Mouse (Mus musculus): ENCODE results near the gene Cers6. TPM values are rescaled to one million over a fixed set of nuclear protein-coding genes. Genes with fewer than 3 reads are reported as not detected.

Gene Cers6
- polyA plus RNA-seq, 1 experiment = 10.2 TPM

- no peak for TF ChIP-seq GATA1 (IDR thresholded peaks at IDR 0.05; ENCODE audit: low read length)
These were observed 276.3 kb downstream of the Cers6 start for GRCm38 (mm10) chr2:69137406-69138084.

DNA sequence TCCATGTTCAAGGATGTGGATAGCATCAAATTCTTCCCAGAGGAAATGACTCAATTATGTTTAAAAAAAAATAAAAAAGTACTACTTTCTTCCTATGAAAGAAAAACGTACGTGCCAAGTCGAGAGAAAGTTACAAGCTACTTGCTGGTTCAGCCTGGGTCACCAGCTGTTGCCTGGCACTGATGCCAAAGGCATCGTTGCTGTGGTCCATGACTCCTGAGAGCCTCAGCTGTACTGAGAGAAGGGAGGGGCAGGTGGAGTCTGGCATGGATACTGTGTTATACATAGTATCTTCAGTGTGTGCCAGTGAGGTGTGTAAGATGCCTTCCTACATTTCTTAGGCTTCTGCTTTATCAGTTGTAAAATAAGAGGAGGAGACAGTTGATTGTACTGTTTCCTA is 277.5 kb downstream of the Cers6 start:
- no peak for TF ChIP-seq GATA1 (IDR thresholded peaks at IDR 0.05; ENCODE audit: low read length)

GRCm38 (mm10) chr2:69140215-69140614 is 279.0 kb downstream of the Cers6 start:
- no peak for TF ChIP-seq GATA1 (IDR thresholded peaks at IDR 0.05; ENCODE audit: low read length)

GRCm38 (mm10) chr2:69140816-69141215 is 279.6 kb downstream of the Cers6 start:
- no peak for TF ChIP-seq GATA1 (IDR thresholded peaks at IDR 0.05; ENCODE audit: low read length)

GRCm38 (mm10) chr2:69148691-69149090 is 287.4 kb downstream of the Cers6 start:
- no peak for TF ChIP-seq GATA1 (IDR thresholded peaks at IDR 0.05; ENCODE audit: low read length)

DNA sequence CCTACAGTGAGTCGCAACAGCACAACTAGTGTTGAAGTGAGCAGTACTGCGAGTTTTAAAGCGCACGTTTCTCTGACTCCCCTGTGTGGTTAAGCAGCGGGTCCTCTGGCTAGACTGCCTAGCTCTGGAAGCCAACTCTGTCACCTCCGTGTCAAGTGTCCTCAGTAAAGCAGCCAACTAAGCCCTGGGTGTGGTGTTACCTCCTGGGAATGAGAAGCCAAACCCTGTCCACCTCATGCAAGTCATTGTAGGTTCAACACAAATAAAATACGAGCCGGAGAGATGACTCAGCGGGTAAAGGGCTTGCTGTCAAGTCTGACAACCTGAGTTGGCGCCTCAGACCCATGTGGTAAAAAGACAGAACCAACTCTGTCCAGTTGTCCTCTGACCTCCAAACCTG is 287.9 kb downstream of the Cers6 start:
- TF ChIP-seq GATA1 (IDR thresholded peaks at IDR 0.05; ENCODE audit: low read length) = no peak

GRCm38 (mm10) chr2:69150841-69151240 is 289.6 kb downstream of the Cers6 start:
- TF ChIP-seq GATA1 (IDR thresholded peaks at IDR 0.05; ENCODE audit: low read length) = no peak

DNA sequence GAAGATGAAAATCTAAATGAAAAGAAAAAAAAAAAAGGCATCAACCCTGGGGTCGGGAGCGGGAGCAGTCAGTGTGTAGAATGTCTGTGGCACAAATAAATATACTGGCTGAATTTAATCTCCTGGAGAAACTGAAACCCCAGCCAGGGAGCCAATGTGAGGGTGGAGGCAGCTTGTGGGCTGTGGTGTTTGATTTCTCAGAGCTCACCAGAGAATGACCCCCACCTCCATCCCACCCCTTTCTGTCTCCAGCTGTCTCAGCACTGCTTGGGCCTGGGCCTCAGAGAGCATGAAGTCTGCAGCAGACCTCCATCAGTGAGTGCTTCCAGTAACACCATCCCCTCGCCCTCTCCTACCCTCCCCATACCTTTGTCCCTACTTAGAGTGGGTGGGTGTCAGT is 294.6 kb downstream of the Cers6 start:
- TF ChIP-seq GATA1 (IDR thresholded peaks at IDR 0.05; ENCODE audit: low read length) = no peak

- TF ChIP-seq GATA1 (IDR thresholded peaks at IDR 0.05; ENCODE audit: low read length) = no peak
These were observed 295.0 kb downstream of the Cers6 start for GRCm38 (mm10) chr2:69156283-69156682.

GRCm38 (mm10) chr2:69158907-69159306 is 297.7 kb downstream of the Cers6 start:
- TF ChIP-seq GATA1 (IDR thresholded peaks at IDR 0.05; ENCODE audit: low read length) = no peak

Other genes starting within 250 kb of the Cers6 start
- gene 4932414N04Rik, start 205.0 kb upstream of the Cers6 start, polyA plus RNA-seq (2012) = not detected in 2 replicates

Data from G1E-ER4 (cell line).